Mouse (Mus musculus) frontal cortex, postnatal 25 days (tissue): Measurements from ENCODE around the gene Ly6f.

Experiments used
- DNase-seq, 2 experiments: peaks; one replicate each; pipeline ENCODE4 v3.0.0; 2022; ENCODE audit warnings: low spot score in 2 of 2

Gene Ly6f

DNA sequence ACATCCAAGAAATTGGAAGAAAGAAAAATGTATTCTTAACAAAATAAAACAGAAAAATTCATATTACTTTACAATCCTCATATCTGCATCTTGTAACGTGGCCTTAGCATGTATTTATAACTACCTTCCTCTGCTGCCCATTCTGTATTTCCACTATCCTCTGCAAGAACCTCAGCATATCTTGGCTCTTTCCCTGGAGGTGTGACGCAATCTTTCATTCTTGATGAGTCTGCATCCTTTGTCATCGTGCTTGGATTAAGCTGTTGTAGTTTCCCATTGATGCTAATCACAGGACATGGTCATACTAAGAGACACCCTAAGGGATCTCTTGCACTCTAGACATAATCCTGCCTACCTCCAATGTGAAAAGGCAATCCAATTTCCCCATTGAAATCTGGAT lies 50.4 kb downstream of the Ly6f start:
- DNase-seq = no peak

DNA sequence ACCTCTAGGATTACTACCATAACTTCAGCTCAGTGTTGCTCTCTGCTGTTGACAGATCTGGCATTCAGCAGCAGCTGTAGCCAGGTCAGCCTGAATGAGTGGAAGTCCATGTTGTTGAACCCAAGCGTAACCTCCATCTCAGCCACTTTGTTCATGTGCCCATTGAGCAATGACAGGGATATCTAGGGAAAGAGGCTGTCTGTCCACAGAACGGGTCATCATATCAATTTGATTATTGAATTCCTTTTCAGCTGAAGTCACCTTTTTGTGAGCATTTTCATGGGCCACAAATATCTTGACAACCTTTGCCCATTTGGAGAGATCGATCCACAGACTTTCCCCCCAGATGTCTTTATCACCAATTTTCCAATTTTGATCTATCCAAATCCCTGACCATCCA lies 51.9 kb downstream of the Ly6f start:
- DNase-seq = no peak
